Mouse (Mus musculus) CH12.LX (cell line): ENCODE results near the gene Gm21748. TPM values are rescaled to one million over a fixed set of nuclear protein-coding genes. Genes with fewer than 3 reads are reported as not detected.
"Not testable (repeated sequence)": the region's sequence is repeated elsewhere in the genome, so short reads cannot be mapped to it uniquely, and the experiment has no call there.

Source experiments
- DNase-seq: peaks from one replicate; pipeline ENCODE4 v3.0.0-alpha.2; 2013; ENCODE audit errors: extremely low read depth
- H3K27ac ChIP-seq: 2 replicates; pipeline ENCODE4 v1.5.1; 2012; ENCODE audit warnings: low read depth, mild to moderate bottlenecking, control low read depth, moderate library complexity; ENCODE audit not compliant: insufficient read depth
- H3K27me3 ChIP-seq: replicated peaks from 2 replicates; pipeline ENCODE3; 2012; ENCODE audit warnings: inconsistent platforms
- H3K36me3 ChIP-seq, 2 experiments: replicated peaks in 1 of 2; 2 replicates each; pipeline versions ENCODE3 to v1.6.1; 2012; ENCODE audit warnings: inconsistent platforms in 1 of 2, low read length in 1 of 2, mild to moderate bottlenecking in 1 of 2, mixed read lengths in 1 of 2, moderate library complexity in 1 of 2; ENCODE audit not compliant: control insufficient read depth in 1 of 2, insufficient read depth in 1 of 2
- H3K4me1 ChIP-seq, 2 experiments: 2 replicates each; pipeline ENCODE4 v1.6.1; 2012; ENCODE audit warnings: inconsistent platforms in 1 of 2, moderate library complexity in 1 of 2; ENCODE audit not compliant: insufficient read depth in 2 of 2, control insufficient read depth in 1 of 2
- H3K4me2 ChIP-seq: 2 replicates; pipeline ENCODE4 v1.6.1; 2012; ENCODE audit warnings: low read depth, mild to moderate bottlenecking, control low read depth; ENCODE audit not compliant: poor library complexity, insufficient read depth, severe bottlenecking
- H3K4me3 ChIP-seq, 3 experiments: fragments of 150-350 bp in 1 of 3; sonication (generic) in 1 of 3; replicated peaks in 1 of 3; 2 replicates each; pipeline versions ENCODE3 to v1.5.1; 2011 to 2012; ENCODE audit warnings: low read depth in 2 of 3, low read length in 2 of 3, mild to moderate bottlenecking in 2 of 3, moderate library complexity in 2 of 3, control low read depth in 1 of 3, improper control_type of control experiment in 1 of 3, inconsistent platforms in 1 of 3, mixed read lengths in 1 of 3; ENCODE audit not compliant: poor library complexity in 1 of 3
- H3K79me2 ChIP-seq: replicated peaks from 2 replicates; pipeline ENCODE4 v1.6.1; 2012; ENCODE audit warnings: mild to moderate bottlenecking, moderate library complexity; ENCODE audit not compliant: control insufficient read depth, poor library complexity, insufficient read depth, severe bottlenecking; ENCODE audit errors: extremely low read depth
- H3K9ac ChIP-seq: 2 replicates; pipeline ENCODE4 v1.6.1; 2012; ENCODE audit warnings: low read depth, mild to moderate bottlenecking, control low read depth, moderate library complexity; ENCODE audit not compliant: insufficient read depth
- H3K9me3 ChIP-seq: replicated peaks from 2 replicates; pipeline ENCODE3; 2012; ENCODE audit warnings: low read length, inconsistent platforms, mixed read lengths
- dilution Hi-C: fragments of 300-500 bp; cut with MboI; formaldehyde crosslinking; loops from 2 replicates; pipeline ENCODE4 v1.14.3; 2020; ENCODE audit warnings: low sequenced_read_pairs; ENCODE audit not compliant: extremely low pct_unique_long_range_greater_than_20kb, extremely low pct_ligation_motif_present
- in situ Hi-C: fragments of 300-500 bp; cut with MboI; formaldehyde crosslinking; loops from 3 replicates; pipeline ENCODE4 v1.14.3; 2019; ENCODE audit warnings: low sequenced_read_pairs, low pct_ligation_motif_present, low pct_unique_long_range_greater_than_20kb, mixed read lengths
- polyA plus RNA-seq: library from polyadenylated mRNA; unstranded; fragments of >175 nt; gene quantifications from 2 replicates; pipeline ENCODE4 v1.2.1, GENCODE M21; 2012; ENCODE audit warnings: low read depth; ENCODE audit not compliant: insufficient read length
- total RNA-seq, 2 experiments: library from RNA; depleted of rRNA; stranded (reverse); fragments of 300-350 nt in 1 of 2; fragments of >200 nt in 1 of 2; gene quantifications; 2 replicates each; pipeline ENCODE4 v1.2.3; 2012 to 2014

Gene Gm21748
- total RNA-seq (2012; rRNA removed) (not detected in 2 replicates), total RNA-seq (2014; rRNA removed) (not detected in 2 replicates), polyA plus RNA-seq (not detected in 2 replicates)

DNA sequence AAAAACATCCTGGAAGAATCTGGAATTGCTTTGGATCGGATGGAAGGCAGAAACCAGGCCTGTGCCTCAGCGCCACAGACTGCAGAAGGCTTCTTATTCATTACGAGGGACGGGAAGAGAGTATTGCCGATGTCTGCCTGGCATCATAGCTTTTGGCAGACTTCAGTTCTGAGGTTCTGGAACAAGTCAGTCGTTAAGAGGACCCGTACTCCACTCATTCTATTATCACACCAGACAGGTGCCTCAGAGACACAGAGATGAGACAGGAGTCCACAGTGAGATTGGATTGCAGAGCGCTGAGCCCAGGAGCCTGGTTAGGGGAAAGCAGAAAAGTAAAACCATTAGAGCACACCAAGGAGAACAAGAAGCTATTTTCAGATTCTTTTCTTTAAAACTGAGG is at the start of gene Gm21748:
TSS of gene Gm21748 (minus strand) at position 101 of the 400 bp plus-strand sequence.
- in situ Hi-C loops: not testable (repeated sequence)

More for the DNA sequence above, at the start of gene Gm21748:
- H3K9me3 ChIP-seq, H3K4me3 ChIP-seq, H3K27ac ChIP-seq, H3K4me2 ChIP-seq, H3K79me2 ChIP-seq, H3K9ac ChIP-seq, H3K27me3 ChIP-seq, DNase-seq, dilution Hi-C loops, H3K36me3 ChIP-seq, H3K4me1 ChIP-seq: not testable (repeated sequence)

Other genes with a start within 250 kb of the Gm21748 start
- not detected in 2 replicates for gene Gm21860, start 84.4 kb downstream of the Gm21748 start, total RNA-seq (2012; rRNA removed)
- gene Gm21860, start 84.4 kb downstream of the Gm21748 start, total RNA-seq (2014; rRNA removed): not detected in 2 replicates
- gene Gm21860, start 84.4 kb downstream of the Gm21748 start, polyA plus RNA-seq: not detected in 2 replicates
- not detected in 2 replicates for gene Gm47283, start 54.4 kb downstream of the Gm21748 start, total RNA-seq (2012; rRNA removed)
- gene Gm47283, start 54.4 kb downstream of the Gm21748 start, total RNA-seq (2014; rRNA removed): not detected in 2 replicates
- gene Gm47283, start 54.4 kb downstream of the Gm21748 start, polyA plus RNA-seq: not detected in 2 replicates